In the genomic region with DNA sequence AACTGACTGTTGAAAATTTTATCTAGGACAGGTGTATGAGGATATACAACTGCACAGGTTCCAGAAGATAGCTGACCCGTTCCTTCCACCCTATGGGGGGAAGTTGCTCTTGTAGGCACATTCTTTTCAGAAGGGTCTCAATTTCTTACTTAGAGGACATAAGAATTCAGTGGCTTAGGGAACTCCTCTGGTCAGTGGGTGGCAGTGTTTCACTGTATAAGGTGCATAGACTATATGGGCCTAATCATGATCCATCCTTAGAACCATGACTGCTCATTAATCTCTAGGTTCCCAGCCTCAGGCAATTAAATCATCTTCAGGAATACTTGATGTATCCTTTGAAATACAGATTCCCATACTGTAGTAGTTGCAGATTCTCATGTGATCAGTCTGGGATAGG, we compare ENCODE assay signal across 10 mouse cellular contexts. TPM values are rescaled to one million over a fixed set of nuclear protein-coding genes. Genes with fewer than 3 reads are reported as not detected.
DNase-seq lines count a peak whose midpoint lies in the region; ATAC-seq and TF ChIP-seq lines count a peak whose summit lies in the region.
"Had no signal": no experiment of that assay in that cellular context is flagged by ENCODE, and none has a peak within 500 bp of the region (broad histone marks: within the 10 kb centered on the region; RNA-seq: fewer than 3 reads in every experiment).

No protein-coding gene starts in this region.

- WGBS in thymus, adult 2 months: 30% methylated on average over 1 of the region's 1 CpGs

- H3K4me3 ChIP-seq in gastrocnemius, adult 2 months: no peak overlapping the region
- no peak overlapping the region for H3K4me3 ChIP-seq in thymus, adult 2 months (ENCODE audit: control insufficient read depth, insufficient read depth, low read length)
- H3K4me3 ChIP-seq: hindbrain, embryonic 15.5 days; myocyte had no signal

- peak; percentile 43 for TF ChIP-seq CTCF in gastrocnemius, adult 2 months (IDR thresholded peaks at IDR 0.05)
- TF ChIP-seq CTCF in thymus, adult 2 months (IDR thresholded peaks at IDR 0.05; ENCODE audit: borderline replicate concordance, control insufficient read depth, extremely low read depth, insufficient read depth, low read length, poor library complexity): no peak

- no peak for TF ChIP-seq POLR2A in thymus, adult 2 months (IDR thresholded peaks at IDR 0.05; ENCODE audit: control insufficient read depth, extremely low read depth, insufficient read depth, low read length, poor library complexity)

- no peak for DNase-seq in gastrocnemius, adult 2 months
- no peak for DNase-seq in gastrocnemius, postnatal 25 days
- DNase-seq in thymus, adult 2 months: peak; percentile 20
- DNase-seq in thymus, adult 18-20 months: no peak
- DNase-seq in layer of hippocampus, adult 9-11 months: peak; percentile 8
- DNase-seq in right cerebral cortex, postnatal 14 days: peak; percentile 8
- no peak for DNase-seq in gastrocnemius, adult 18-20 months (ENCODE audit: low spot score)

- no peaks in the 10 kb centered on the region for H3K27me3 ChIP-seq in thymus, adult 2 months (ENCODE audit: control insufficient read depth, insufficient read depth, low read length)
- H3K27me3 ChIP-seq: hindbrain, embryonic 15.5 days had no signal

- peak; percentile 88 for ATAC-seq in granulocyte monocyte progenitor cell, adult 5-6 weeks (replicated peaks; ENCODE audit: poor library complexity, severe bottlenecking)

- no peaks in the 10 kb centered on the region for H3K36me3 ChIP-seq in thymus, adult 2 months (ENCODE audit: control insufficient read depth, insufficient read depth, low read length)
- H3K36me3 ChIP-seq: hindbrain, embryonic 15.5 days had no signal

- intact Hi-C loops in gastrocnemius, adult 2 months (cut with DNase I): no loop called here

- no peaks in the 10 kb centered on the region for H3K4me1 ChIP-seq in thymus, adult 2 months (replicated peaks; ENCODE audit: control insufficient read depth, insufficient read depth, low read length)
- H3K4me1 ChIP-seq: hindbrain, embryonic 15.5 days had no signal

- no peak overlapping the region for H3K27ac ChIP-seq in gastrocnemius, adult 2 months
- H3K27ac ChIP-seq in thymus, adult 2 months (ENCODE audit: control insufficient read depth, insufficient read depth, low read length): no peak overlapping the region
- H3K27ac ChIP-seq: hindbrain, embryonic 15.5 days had no signal

RNA-seq across cellular contexts. Expression of gene Rgs1, which starts 5.5 kb away (rescaled TPM):
- total RNA-seq in gastrocnemius, adult 2 months (2021): not detected
- not detected for total RNA-seq in gastrocnemius, postnatal 25 days (2021)
- 1.0 and 1.5 TPM in 2 replicates for polyA plus RNA-seq in thymus, adult 2 months (2012; rRNA removed)
- 3.8 and 4.0 TPM in 2 replicates for total RNA-seq in granulocyte monocyte progenitor cell, adult 5-6 weeks (2014; fragmentation: Nextera tagmentation)
- 65.3 and 73.3 TPM in 2 replicates for total RNA-seq in granulocyte monocyte progenitor cell, adult 5-6 weeks (2017)
- total RNA-seq in gastrocnemius, adult 18-20 months (2021): under 1 TPM in 1 of 2 experiments, not detected in 1; 0.11 TPM
- polyA plus RNA-seq: hindbrain, embryonic 15.5 days; myocyte had no signal

Comparison
In these comparisons a context has a peak if more than half of its experiments do, and no peak if none do; other contexts are left out.
1. DNase-seq: peak in thymus, adult 2 months (single experiment), layer of hippocampus, adult 9-11 months (single experiment) and right cerebral cortex, postnatal 14 days (single experiment); none in gastrocnemius, adult 2 months (single experiment), gastrocnemius, postnatal 25 days (single experiment), thymus, adult 18-20 months (0 of 2) and gastrocnemius, adult 18-20 months (single experiment).
2. RNA of gene Rgs1, which starts 5.5 kb away (total RNA-seq): 3.8 to 73.3 TPM in granulocyte monocyte progenitor cell, adult 5-6 weeks; 0.11 TPM in gastrocnemius, adult 18-20 months, not detected in gastrocnemius, adult 2 months and not detected in gastrocnemius, postnatal 25 days; every median in the first group is over 4 times any median in the second.